Mouse (Mus musculus) CH12.LX (cell line): ENCODE results near the gene Pdgfc. TPM values are rescaled to one million over a fixed set of nuclear protein-coding genes. Genes with fewer than 3 reads are reported as not detected.

Experiments used
- DNase-seq: peaks from one replicate; pipeline ENCODE4 v3.0.0-alpha.2; 2013; ENCODE audit errors: extremely low read depth
- H3K27ac ChIP-seq: 2 replicates; pipeline ENCODE4 v1.5.1; 2012; ENCODE audit warnings: low read depth, mild to moderate bottlenecking, control low read depth, moderate library complexity; ENCODE audit not compliant: insufficient read depth
- H3K27me3 ChIP-seq: replicated peaks from 2 replicates; pipeline ENCODE3; 2012; ENCODE audit warnings: inconsistent platforms
- H3K36me3 ChIP-seq, 2 experiments: replicated peaks in 1 of 2; 2 replicates each; pipeline versions ENCODE3 to v1.6.1; 2012; ENCODE audit warnings: inconsistent platforms in 1 of 2, low read length in 1 of 2, mild to moderate bottlenecking in 1 of 2, mixed read lengths in 1 of 2, moderate library complexity in 1 of 2; ENCODE audit not compliant: control insufficient read depth in 1 of 2, insufficient read depth in 1 of 2
- H3K4me1 ChIP-seq, 2 experiments: 2 replicates each; pipeline ENCODE4 v1.6.1; 2012; ENCODE audit warnings: inconsistent platforms in 1 of 2, moderate library complexity in 1 of 2; ENCODE audit not compliant: insufficient read depth in 2 of 2, control insufficient read depth in 1 of 2
- H3K4me2 ChIP-seq: 2 replicates; pipeline ENCODE4 v1.6.1; 2012; ENCODE audit warnings: low read depth, mild to moderate bottlenecking, control low read depth; ENCODE audit not compliant: poor library complexity, insufficient read depth, severe bottlenecking
- H3K4me3 ChIP-seq, 3 experiments: fragments of 150-350 bp in 1 of 3; sonication (generic) in 1 of 3; replicated peaks in 1 of 3; 2 replicates each; pipeline versions ENCODE3 to v1.5.1; 2011 to 2012; ENCODE audit warnings: low read depth in 2 of 3, low read length in 2 of 3, mild to moderate bottlenecking in 2 of 3, moderate library complexity in 2 of 3, control low read depth in 1 of 3, improper control_type of control experiment in 1 of 3, inconsistent platforms in 1 of 3, mixed read lengths in 1 of 3; ENCODE audit not compliant: poor library complexity in 1 of 3
- H3K79me2 ChIP-seq: replicated peaks from 2 replicates; pipeline ENCODE4 v1.6.1; 2012; ENCODE audit warnings: mild to moderate bottlenecking, moderate library complexity; ENCODE audit not compliant: control insufficient read depth, poor library complexity, insufficient read depth, severe bottlenecking; ENCODE audit errors: extremely low read depth
- H3K9ac ChIP-seq: 2 replicates; pipeline ENCODE4 v1.6.1; 2012; ENCODE audit warnings: low read depth, mild to moderate bottlenecking, control low read depth, moderate library complexity; ENCODE audit not compliant: insufficient read depth
- H3K9me3 ChIP-seq: replicated peaks from 2 replicates; pipeline ENCODE3; 2012; ENCODE audit warnings: low read length, inconsistent platforms, mixed read lengths
- CHD2 ChIP-seq: IDR thresholded peaks from 2 replicates; pipeline ENCODE4 v1.6.1; 2011; ENCODE audit warnings: low read length, improper control_type of control experiment
- CTCF ChIP-seq, 2 experiments: IDR thresholded peaks in 1 of 2; conservative IDR thresholded peaks in 1 of 2; 2 replicates each; pipeline ENCODE4 v1.5.1; 2011 to 2012; ENCODE audit warnings: low read depth in 2 of 2, low read length in 2 of 2, improper control_type of control experiment in 1 of 2, inconsistent platforms in 1 of 2, mild to moderate bottlenecking in 1 of 2, moderate library complexity in 1 of 2
- ELF1 ChIP-seq: IDR thresholded peaks from 2 replicates; pipeline ENCODE4 v1.6.1; 2014; ENCODE audit warnings: low read depth, mild to moderate bottlenecking, inconsistent platforms, low read length, improper control_type of control experiment
- JUN ChIP-seq: IDR thresholded peaks from 2 replicates; pipeline ENCODE4 v1.6.1; 2011; ENCODE audit warnings: low read depth, mild to moderate bottlenecking, low read length, improper control_type of control experiment, moderate library complexity; ENCODE audit not compliant: insufficient read depth
- KAT2A ChIP-seq: IDR thresholded peaks from 2 replicates; pipeline ENCODE4 v1.6.1; 2012; ENCODE audit warnings: low read length, improper control_type of control experiment, inconsistent platforms; ENCODE audit not compliant: insufficient replicate concordance
- MAZ ChIP-seq: IDR thresholded peaks from 2 replicates; pipeline ENCODE4 v1.6.1; 2012; ENCODE audit warnings: low read depth, mild to moderate bottlenecking, inconsistent platforms, low read length, improper control_type of control experiment, moderate library complexity
- MEF2A ChIP-seq: IDR thresholded peaks from 2 replicates; pipeline ENCODE4 v1.6.1; 2014; ENCODE audit warnings: low read depth, mild to moderate bottlenecking, inconsistent platforms, low read length, improper control_type of control experiment, borderline replicate concordance
- MXI1 ChIP-seq: IDR thresholded peaks from 2 replicates; pipeline ENCODE4 v1.6.1; 2011; ENCODE audit warnings: mild to moderate bottlenecking, low read depth, low read length, improper control_type of control experiment
- MYC ChIP-seq: IDR thresholded peaks from 2 replicates; pipeline ENCODE4 v1.6.1; 2011; ENCODE audit warnings: low read depth, mild to moderate bottlenecking, improper control_type of control experiment, low read length
- POLR2A ChIP-seq: IDR thresholded peaks from 2 replicates; pipeline ENCODE4 v1.6.1; 2011; ENCODE audit warnings: low read depth, mild to moderate bottlenecking, improper control_type of control experiment, low read length
- POLR2AphosphoS2 ChIP-seq: IDR thresholded peaks from 2 replicates; pipeline ENCODE4 v1.6.1; 2011; ENCODE audit warnings: low read depth, low read length, improper control_type of control experiment
- RCOR1 ChIP-seq: conservative IDR thresholded peaks from 2 replicates; pipeline ENCODE4 v1.6.1; 2012; ENCODE audit warnings: low read depth, mild to moderate bottlenecking, inconsistent platforms, low read length, improper control_type of control experiment
- SMC3 ChIP-seq: IDR thresholded peaks from 2 replicates; pipeline ENCODE4 v1.6.1; 2011; ENCODE audit warnings: low read depth, low read length, improper control_type of control experiment
- TCF12 ChIP-seq: IDR thresholded peaks from 2 replicates; pipeline ENCODE4 v1.6.1; 2014; ENCODE audit warnings: low read depth, mild to moderate bottlenecking, inconsistent platforms, low read length, improper control_type of control experiment
- UBTF ChIP-seq: IDR thresholded peaks from 2 replicates; pipeline ENCODE4 v1.6.1; 2012; ENCODE audit warnings: low read depth, mild to moderate bottlenecking, inconsistent platforms, low read length, improper control_type of control experiment, moderate library complexity
- USF1 ChIP-seq: IDR thresholded peaks from 2 replicates; pipeline ENCODE4 v1.6.1; 2014; ENCODE audit warnings: low read depth, mild to moderate bottlenecking, inconsistent platforms, low read length, improper control_type of control experiment
- ZC3H11A ChIP-seq: IDR thresholded peaks from 2 replicates; pipeline ENCODE4 v1.6.1; 2012; ENCODE audit warnings: low read depth, mild to moderate bottlenecking, inconsistent platforms, low read length, improper control_type of control experiment
- ZKSCAN1 ChIP-seq: IDR thresholded peaks from 2 replicates; pipeline ENCODE4 v1.6.1; 2012; ENCODE audit warnings: low read depth, inconsistent platforms, low read length, improper control_type of control experiment, borderline replicate concordance
- ZMIZ1 ChIP-seq: IDR thresholded peaks from 2 replicates; pipeline ENCODE4 v1.6.1; 2012; ENCODE audit warnings: low read depth, mild to moderate bottlenecking, inconsistent platforms, low read length, improper control_type of control experiment
- dilution Hi-C: fragments of 300-500 bp; cut with MboI; formaldehyde crosslinking; loops from 2 replicates; pipeline ENCODE4 v1.14.3; 2020; ENCODE audit warnings: low sequenced_read_pairs; ENCODE audit not compliant: extremely low pct_unique_long_range_greater_than_20kb, extremely low pct_ligation_motif_present
- in situ Hi-C: fragments of 300-500 bp; cut with MboI; formaldehyde crosslinking; loops from 3 replicates; pipeline ENCODE4 v1.14.3; 2019; ENCODE audit warnings: low sequenced_read_pairs, low pct_ligation_motif_present, low pct_unique_long_range_greater_than_20kb, mixed read lengths
- polyA plus RNA-seq: library from polyadenylated mRNA; unstranded; fragments of >175 nt; gene quantifications from 2 replicates; pipeline ENCODE4 v1.2.1, GENCODE M21; 2012; ENCODE audit warnings: low read depth; ENCODE audit not compliant: insufficient read length
- total RNA-seq, 2 experiments: library from RNA; depleted of rRNA; stranded (reverse); fragments of 300-350 nt in 1 of 2; fragments of >200 nt in 1 of 2; gene quantifications; 2 replicates each; pipeline ENCODE4 v1.2.3; 2012 to 2014

The Pdgfc gene
- total and polyA plus RNA-seq, 3 experiments: 0.09 to 0.20 (median 0.17) TPM

DNA sequence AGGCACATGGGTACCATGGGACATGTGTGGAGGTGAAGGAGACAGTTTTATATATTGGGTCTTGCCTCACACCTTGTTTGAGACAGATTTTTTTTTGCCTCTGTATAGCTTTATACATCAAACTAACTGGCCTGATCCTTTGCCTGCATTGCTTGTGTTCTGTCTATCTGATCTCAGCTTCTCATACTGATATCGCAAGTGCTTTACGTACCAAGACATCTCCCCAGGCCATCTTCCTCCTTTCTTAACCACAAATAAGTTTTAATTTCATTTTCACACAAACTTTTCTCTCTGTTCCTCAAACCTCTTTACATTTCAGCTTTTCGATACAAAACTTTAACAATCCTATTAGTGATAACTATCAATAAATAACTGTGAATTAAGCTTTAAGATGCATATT is 76.7 kb downstream of the Pdgfc start:
- no peak overlapping the region for H3K9ac ChIP-seq
- H3K4me3 ChIP-seq: no peak overlapping the region
- dilution Hi-C loops (no loop called here), in situ Hi-C loops (no loop called here)
- H3K27ac ChIP-seq: no peak overlapping the region
- H3K79me2 ChIP-seq: no peaks in the 10 kb centered on the region
- H3K9me3 ChIP-seq: no peaks in the 10 kb centered on the region
- H3K4me2 ChIP-seq: no peak overlapping the region
- no peaks in the 10 kb centered on the region for H3K27me3 ChIP-seq
- DNase-seq: no peak
- H3K36me3 ChIP-seq: no peaks in the 10 kb centered on the region
- no peak for TF ChIP-seq RCOR1
- no peak for TF ChIP-seq MYC
- H3K4me1 ChIP-seq: peaks cover 0 to 5% of the 10 kb centered on the region in 2 experiments; a peak in 1 of 4 replicates

DNA sequence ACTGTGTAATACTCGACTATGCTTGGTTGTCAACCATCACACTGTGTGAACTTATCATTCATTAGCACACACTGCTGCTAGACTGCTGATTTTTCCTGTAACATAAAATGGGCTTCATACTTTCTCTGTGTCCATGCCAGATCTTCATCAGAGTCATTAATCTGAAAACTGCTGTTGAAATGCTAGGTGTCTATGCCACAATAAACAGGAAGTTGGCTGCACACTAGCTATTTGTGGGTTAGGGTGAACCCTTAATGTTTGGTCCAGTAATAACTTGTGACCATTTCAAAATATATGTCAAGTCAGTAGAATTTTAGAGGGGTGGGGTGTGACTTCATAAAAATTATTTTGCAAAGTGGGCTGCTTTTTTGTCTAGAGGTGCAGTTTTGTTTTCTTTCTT is 84.4 kb downstream of the Pdgfc start:
- no peak overlapping the region for H3K27ac ChIP-seq
- no peaks in the 10 kb centered on the region for H3K79me2 ChIP-seq
- TF ChIP-seq USF1 (no peak), MAZ (no peak), POLR2A (no peak), CHD2 (no peak), ZMIZ1 (no peak), ZKSCAN1 (no peak), ZC3H11A (no peak), JUN (no peak), CTCF (conservative IDR thresholded peaks at IDR 0.05 in 1 of 2, IDR thresholded peaks at IDR 0.05 in 1 of 2; ENCODE audit: low read depth in 2 of 2, low read length in 2 of 2) (no peak), TCF12 (no peak), MXI1 (no peak), MYC (no peak), UBTF (no peak), SMC3 (no peak), KAT2A (no peak), POLR2AphosphoS2 (no peak), ELF1 (no peak), MEF2A (no peak)
- no peaks in the 10 kb centered on the region for H3K4me1 ChIP-seq
- in situ Hi-C loops (no loop called here), dilution Hi-C loops (no loop called here)
- no peaks in the 10 kb centered on the region for H3K9me3 ChIP-seq
- no peaks in the 10 kb centered on the region for H3K36me3 ChIP-seq
- H3K4me2 ChIP-seq: no peak overlapping the region
- H3K9ac ChIP-seq: no peak overlapping the region
- H3K27me3 ChIP-seq: no peaks in the 10 kb centered on the region
- H3K4me3 ChIP-seq: no peak overlapping the region
- DNase-seq: no peak
